Mouse (Mus musculus) midbrain, postnatal 0 days (tissue): ENCODE measurements around the gene Ntn1. TPM values are rescaled to one million over a fixed set of nuclear protein-coding genes. Genes with fewer than 3 reads are reported as not detected.

Experiments used
- ATAC-seq: fragments of 200-750 bp; cut with Nextera tagmentation; 2 replicates; pipeline ENCODE4 v1.8.0; 2017; ENCODE audit warnings: moderate number of reproducible peaks, mild to moderate bottlenecking, moderate TSS enrichment, moderate library complexity; ENCODE audit not compliant: low FRiP score
- DNase-seq: peaks from one replicate; pipeline ENCODE4 v3.0.0-alpha.2; 2015; ENCODE audit warnings: low spot score
- H3K27ac ChIP-seq: fragments of 300-500 bp; sonication (generic); 2 replicates; pipeline ENCODE4 v1.5.1; 2014; ENCODE audit warnings: low read depth, mild to moderate bottlenecking, low read length, mixed read lengths
- H3K27me3 ChIP-seq: fragments of 300-500 bp; sonication (generic); 2 replicates; pipeline ENCODE4 v1.6.1; 2014; ENCODE audit warnings: low read length, control low read depth, mixed read lengths; ENCODE audit not compliant: insufficient read depth
- H3K36me3 ChIP-seq: fragments of 300-500 bp; sonication (generic); 2 replicates; pipeline ENCODE4 v1.6.1; 2014; ENCODE audit warnings: low read length, control low read depth, mixed read lengths; ENCODE audit not compliant: insufficient read depth
- H3K4me1 ChIP-seq: fragments of 300-500 bp; sonication (generic); 2 replicates; pipeline ENCODE4 v1.6.1; 2014; ENCODE audit warnings: mild to moderate bottlenecking, control low read depth, antibody characterized with exemption, low read length, mixed read lengths; ENCODE audit not compliant: insufficient read depth
- H3K4me2 ChIP-seq: fragments of 300-500 bp; sonication (generic); 2 replicates; pipeline ENCODE4 v1.6.1; 2014; ENCODE audit warnings: low read depth, mild to moderate bottlenecking, low read length, mixed read lengths; ENCODE audit not compliant: poor library complexity, severe bottlenecking
- H3K4me3 ChIP-seq: fragments of 300-500 bp; sonication (generic); 2 replicates; pipeline ENCODE4 v1.5.1; 2014; ENCODE audit warnings: low read depth, mild to moderate bottlenecking, low read length, moderate library complexity
- H3K9ac ChIP-seq: fragments of 300-500 bp; sonication (generic); replicated peaks from 2 replicates; pipeline ENCODE4 v1.6.1; 2014; ENCODE audit warnings: mild to moderate bottlenecking, low read length, moderate library complexity, mixed read lengths; ENCODE audit not compliant: poor library complexity, severe bottlenecking
- H3K9me3 ChIP-seq: fragments of 300-500 bp; sonication (generic); 2 replicates; pipeline ENCODE4 v1.6.1; 2016; ENCODE audit warnings: low read length, control low read depth
- CTCF ChIP-seq: IDR thresholded peaks from 2 replicates; pipeline ENCODE4 v1.5.1; 2016; ENCODE audit warnings: antibody characterized with exemption, mild to moderate bottlenecking
- WGBS: fragments of 180-500 bp; shearing (Covaris S2); extraction: QIAGEN DNeasy Blood & Tissue Kit; methylation state at CpG from one replicate; pipeline ENCODE4 v1.1.7; 2014; 5-methylcytosine and 5-hydroxymethylcytosine counted together
- polyA plus RNA-seq: library from polyadenylated mRNA; unstranded; fragments of >200 nt; fragmentation: Nextera tagmentation; extraction: Ambion mirVana; gene quantifications from 2 replicates; pipeline ENCODE4 v1.2.1, GENCODE M21; 2015
- total RNA-seq: library from RNA; depleted of rRNA; stranded (reverse); fragments of >200 nt; gene quantifications from 2 replicates; pipeline ENCODE4 v1.2.3, GENCODE M21; 2014

Ntn1 gene
- total and polyA plus RNA-seq, 2 experiments from 2014 or later, result 9.6 to 66.4 TPM

DNA sequence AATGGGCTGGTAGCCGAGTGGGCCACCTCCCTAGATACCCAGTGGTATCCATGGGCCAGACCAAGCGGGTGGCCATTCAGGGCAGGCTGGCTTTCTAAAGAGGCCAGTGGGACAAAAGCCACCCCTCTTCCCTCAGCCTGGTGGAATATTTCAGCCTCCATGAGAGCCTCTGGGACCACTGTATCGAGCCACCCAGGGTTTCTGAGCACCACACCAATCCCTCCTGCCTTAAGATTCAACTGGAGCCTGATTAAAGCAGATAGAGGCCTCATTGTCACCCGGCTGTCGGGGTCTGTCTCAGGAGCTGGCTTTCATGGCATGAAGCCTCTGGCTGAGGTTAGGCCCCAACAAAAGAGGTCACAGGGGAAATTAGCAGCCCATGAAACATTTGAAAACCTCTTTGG, 174.0 kb downstream of the Ntn1 start:
- WGBS, result 38% methylated on average over 5 of the region's 5 CpGs
- H3K4me1 ChIP-seq, result no peaks in the 10 kb centered on the region
- H3K9ac ChIP-seq, result no peak overlapping the region
- peak; percentile 43 for DNase-seq
- ATAC-seq, result no peak
- no peak overlapping the region for H3K4me3 ChIP-seq
- H3K36me3 ChIP-seq, result no peaks in the 10 kb centered on the region
- H3K4me2 ChIP-seq, result no peak overlapping the region
- no peak for TF ChIP-seq CTCF
- no peaks in the 10 kb centered on the region for H3K27me3 ChIP-seq
- H3K9me3 ChIP-seq, result no peaks in the 10 kb centered on the region
- no peak overlapping the region for H3K27ac ChIP-seq

DNA sequence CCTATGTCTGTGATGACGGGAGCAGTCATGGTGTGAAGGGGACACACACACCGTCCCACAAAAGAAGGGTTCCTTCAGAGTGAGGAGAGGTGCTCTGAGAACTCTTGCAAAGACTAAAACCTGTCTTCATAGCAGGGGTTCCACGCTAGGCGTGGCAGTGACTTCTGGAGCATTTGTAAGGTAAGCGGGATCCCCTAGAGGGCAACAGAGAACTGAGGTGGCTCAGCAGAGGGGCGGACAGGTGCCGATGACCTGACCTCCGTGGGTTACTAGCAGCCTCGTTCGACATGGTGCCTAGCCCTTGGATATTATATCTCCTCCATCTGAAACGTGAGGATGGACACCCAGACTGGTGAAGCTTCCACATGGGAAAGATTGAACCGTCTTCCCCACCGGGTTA, 177.5 kb downstream of the Ntn1 start:
- H3K4me2 ChIP-seq, result no peak overlapping the region
- H3K36me3 ChIP-seq, result no peaks in the 10 kb centered on the region
- H3K9me3 ChIP-seq, result no peaks in the 10 kb centered on the region
- no peak overlapping the region for H3K9ac ChIP-seq
- no peak overlapping the region for H3K27ac ChIP-seq
- DNase-seq (no peak), ATAC-seq (no peak)
- H3K4me1 ChIP-seq, result no peaks in the 10 kb centered on the region
- no peak for TF ChIP-seq CTCF
- 79% methylated on average over 13 of the region's 13 CpGs for WGBS
- H3K4me3 ChIP-seq, result no peak overlapping the region
- H3K27me3 ChIP-seq, result no peaks in the 10 kb centered on the region; the same call in 1 of the 2 replicates

- DNase-seq (no peak), ATAC-seq (no peak)
- Histone ChIP-seq H3K4me2 (no peak overlapping the region), H3K27ac (no peak overlapping the region), H3K9me3 (no peaks in the 10 kb centered on the region), H3K4me1 (no peaks in the 10 kb centered on the region), H3K9ac (no peak overlapping the region), H3K36me3 (no peaks in the 10 kb centered on the region), H3K4me3 (no peak overlapping the region), H3K27me3 (no peaks in the 10 kb centered on the region; the same call in 1 of the 2 replicates)
- 91% methylated on average over 7 of the region's 7 CpGs for WGBS
- no peak for TF ChIP-seq CTCF
These were observed 178.4 kb downstream of the Ntn1 start for GRCm38 (mm10) chr11:68222209-68222608.

DNA sequence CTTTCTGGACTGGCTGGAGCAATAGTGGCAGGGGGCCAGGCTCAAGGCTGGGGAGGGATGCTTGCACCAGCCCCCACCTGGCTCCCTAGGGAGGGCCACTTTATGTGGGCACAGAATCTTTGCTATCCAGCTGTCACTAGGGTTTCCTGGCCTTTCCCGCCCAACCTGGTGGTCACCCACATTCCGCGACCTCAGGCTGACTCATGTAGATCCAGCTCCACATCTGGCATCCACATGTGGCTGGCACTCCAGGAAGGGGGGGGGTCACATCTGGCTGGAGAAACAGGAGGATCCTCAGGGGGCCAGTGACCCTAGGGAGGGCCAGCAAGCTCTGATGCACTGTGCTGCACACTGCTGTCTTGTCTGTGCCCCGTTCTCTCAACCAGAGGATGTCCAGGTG, 179.9 kb downstream of the Ntn1 start:
- Histone ChIP-seq H3K4me3 (no peak overlapping the region), H3K4me2 (no peak overlapping the region), H3K9me3 (no peaks in the 10 kb centered on the region), H3K4me1 (0 out of 2 replicates have a peak, but pooled peaks cover 5% of the 10 kb centered on the region), H3K27me3 (no peaks in the 10 kb centered on the region; the same call in 1 of the 2 replicates), H3K27ac (no peak overlapping the region), H3K9ac (no peak overlapping the region), H3K36me3 (no peaks in the 10 kb centered on the region)
- ATAC-seq (no peak), DNase-seq (no peak)
- TF ChIP-seq CTCF, result no peak
- 90% methylated on average over 4 of the region's 4 CpGs for WGBS

GRCm38 (mm10) chr11:68216041-68216440, 184.6 kb downstream of the Ntn1 start:
- no peak for TF ChIP-seq CTCF
- no peak overlapping the region for H3K4me2 ChIP-seq
- DNase-seq (peak; percentile 44), ATAC-seq (no peak)
- no peaks in the 10 kb centered on the region for H3K36me3 ChIP-seq
- peaks cover 19% of the 10 kb centered on the region for H3K4me1 ChIP-seq
- WGBS, result 42% methylated on average over 11 of the region's 11 CpGs
- no peaks in the 10 kb centered on the region for H3K9me3 ChIP-seq
- H3K27me3 ChIP-seq, result no peaks in the 10 kb centered on the region; the same call in 1 of the 2 replicates
- no peak overlapping the region for H3K9ac ChIP-seq
- no peak overlapping the region for H3K4me3 ChIP-seq
- H3K27ac ChIP-seq, result peak overlapping the region; percentile 66

GRCm38 (mm10) chr11:68215206-68215912, 185.3 kb downstream of the Ntn1 start:
- TF ChIP-seq CTCF, result no peak
- Histone ChIP-seq H3K36me3 (no peaks in the 10 kb centered on the region), H3K27ac (peak overlapping the region; percentile 72), H3K4me2 (no peak overlapping the region), H3K4me3 (no peak overlapping the region), H3K27me3 (no peaks in the 10 kb centered on the region; the same call in 1 of the 2 replicates), H3K4me1 (peaks cover 19% of the 10 kb centered on the region), H3K9me3 (no peaks in the 10 kb centered on the region), H3K9ac (no peak overlapping the region)
- ATAC-seq, result peak; percentile 79
- WGBS, result 18% methylated on average over 6 of the region's 6 CpGs
- DNase-seq, result peak; percentile 89
